Mouse (Mus musculus): ENCODE measurements at regions not wholly inside any gene's neighbourhood (a gene's known extent, or its start where the extent isn't known, plus 50 kb on each side); places are given as distances from the start of the nearest gene placed in this dataset.

DNA sequence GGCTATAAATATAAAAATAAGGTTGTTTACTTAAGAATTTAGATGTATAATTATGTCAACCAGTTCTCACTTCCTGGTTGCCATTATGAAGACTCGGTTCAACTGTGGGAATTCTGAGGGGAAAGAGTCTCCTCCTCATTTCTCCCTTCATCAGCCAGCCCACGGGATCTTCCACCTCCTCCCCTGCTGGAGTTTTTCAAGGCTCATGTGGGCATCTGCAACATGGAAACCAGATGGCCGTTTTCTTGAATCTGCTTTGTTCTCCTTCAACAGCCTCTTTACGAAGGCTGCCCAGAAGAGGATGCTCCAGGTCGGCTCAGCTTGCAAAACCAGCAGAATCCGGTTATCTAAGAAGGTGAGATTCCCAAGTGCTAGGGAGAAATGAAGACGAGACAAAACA, 269.0 kb upstream of the Pfn2 start:
- TF ChIP-seq CTCF (IDR thresholded peaks at IDR 0.05; ENCODE audit: extremely low read depth, insufficient read depth, low read length) = no peak
- no peak for TF ChIP-seq POLR2A (IDR thresholded peaks at IDR 0.05; ENCODE audit: extremely low read depth, insufficient read depth, low read length)
